Mouse (Mus musculus) forebrain, embryonic 11.5 days (tissue): ENCODE data around the gene Stpg1. TPM values are rescaled to one million over a fixed set of nuclear protein-coding genes. Genes with fewer than 3 reads are reported as not detected.

Source experiments
- ATAC-seq: fragments of 200-750 bp; cut with Nextera tagmentation; replicated peaks from 2 replicates; pipeline ENCODE4 v1.8.0; 2017; ENCODE audit warnings: moderate TSS enrichment; ENCODE audit not compliant: low FRiP score
- DNase-seq: peaks from one replicate; pipeline ENCODE4 v3.0.0-alpha.2; 2017; ENCODE audit warnings: low spot score
- H3K27ac ChIP-seq: fragments of 300-500 bp; sonication (generic); 2 replicates; pipeline ENCODE4 v1.5.1; 2014; ENCODE audit warnings: low read depth, low read length
- H3K27me3 ChIP-seq: fragments of 300-500 bp; sonication (generic); 2 replicates; pipeline ENCODE4 v1.6.1; 2014; ENCODE audit warnings: mild to moderate bottlenecking, low read length, mixed read lengths; ENCODE audit not compliant: control insufficient read depth, insufficient read depth
- H3K36me3 ChIP-seq: fragments of 300-500 bp; sonication (generic); 2 replicates; pipeline ENCODE4 v1.6.1; 2014; ENCODE audit warnings: mild to moderate bottlenecking, low read length, moderate library complexity, mixed read lengths; ENCODE audit not compliant: control insufficient read depth, insufficient read depth
- H3K4me1 ChIP-seq: fragments of 300-500 bp; sonication (generic); replicated peaks from 2 replicates; pipeline ENCODE4 v1.6.1; 2014; ENCODE audit warnings: low read length, mixed read lengths; ENCODE audit not compliant: control insufficient read depth, insufficient read depth
- H3K4me2 ChIP-seq: fragments of 300-500 bp; sonication (generic); 2 replicates; pipeline ENCODE4 v1.6.1; 2014; ENCODE audit warnings: low read depth, mild to moderate bottlenecking, low read length, moderate library complexity, mixed read lengths; ENCODE audit not compliant: severe bottlenecking
- H3K4me3 ChIP-seq: fragments of 300-500 bp; sonication (generic); 2 replicates; pipeline ENCODE4 v1.5.1; 2014; ENCODE audit warnings: low read depth, low read length
- H3K9ac ChIP-seq: fragments of 300-500 bp; sonication (generic); 2 replicates; pipeline ENCODE4 v1.6.1; 2014; ENCODE audit warnings: low read length
- H3K9me3 ChIP-seq: fragments of 300-500 bp; sonication (generic); 2 replicates; pipeline ENCODE4 v1.6.1; 2016; ENCODE audit warnings: low read length, mixed read lengths; ENCODE audit not compliant: control insufficient read depth
- WGBS: fragments of 180-500 bp; shearing (Covaris S2); extraction: QIAGEN DNeasy Blood & Tissue Kit; methylation state at CpG from one replicate; pipeline ENCODE4 v1.1.7; 2014; 5-methylcytosine and 5-hydroxymethylcytosine counted together
- polyA plus RNA-seq: library from polyadenylated mRNA; unstranded; fragments of >200 nt; fragmentation: Nextera tagmentation; extraction: Ambion mirVana; gene quantifications from 2 replicates; pipeline ENCODE4 v1.2.1, GENCODE M21; 2014

Gene Stpg1
- polyA plus RNA-seq, 1 experiment from 2014 or later: 0.35 TPM

DNA sequence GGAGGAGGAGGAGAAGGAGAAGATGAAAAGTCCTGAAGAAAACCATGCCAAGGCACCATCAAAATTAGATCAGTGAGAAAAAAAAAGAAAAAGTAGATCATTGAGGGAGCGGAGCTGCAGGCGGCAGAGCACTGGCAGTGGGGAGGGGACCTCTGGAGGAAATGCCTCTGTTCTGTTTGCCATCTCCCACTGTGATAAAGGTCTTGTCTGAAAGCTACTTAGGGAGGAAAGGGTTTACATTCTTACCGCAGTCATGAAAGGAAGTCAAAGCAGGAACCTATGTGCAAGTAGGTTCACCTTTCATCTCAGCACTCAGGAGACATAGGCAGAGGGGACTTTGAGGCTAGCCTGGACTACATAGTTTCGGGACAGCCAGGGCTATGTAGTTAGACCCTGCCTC, 7.0 kb downstream of the Stpg1 start:
- H3K4me3 ChIP-seq: no peak overlapping the region

DNA sequence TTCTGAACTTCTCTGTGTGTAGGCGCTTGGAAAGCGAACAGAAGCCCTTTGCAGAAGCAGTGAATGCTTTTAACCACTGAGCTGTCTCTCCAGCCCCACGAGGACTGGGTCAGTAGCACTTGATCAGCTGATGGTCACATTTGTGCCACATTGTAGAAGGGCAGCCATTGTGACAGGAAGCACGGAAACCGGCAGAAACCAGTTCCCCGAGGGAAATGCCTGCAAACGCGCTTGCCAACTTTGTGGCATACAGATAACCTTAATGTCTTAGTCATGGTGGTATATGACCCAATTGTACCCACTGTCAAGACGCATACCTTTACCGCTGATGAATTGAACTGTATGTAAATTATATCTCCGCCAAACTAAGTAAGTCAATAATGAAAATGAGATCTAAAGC, 11.2 kb downstream of the Stpg1 start:
- H3K4me1 ChIP-seq: peaks cover 3% of the 10 kb centered on the region; the same call in 1 of the 2 replicates
- ATAC-seq (no peak), DNase-seq (no peak)
- no peak overlapping the region for H3K9ac ChIP-seq
- 84% methylated on average over 11 of the region's 11 CpGs for WGBS
- H3K36me3 ChIP-seq: no peaks in the 10 kb centered on the region
- H3K4me2 ChIP-seq: no peak overlapping the region
- no peak overlapping the region for H3K4me3 ChIP-seq
- no peak overlapping the region for H3K27ac ChIP-seq
- no peaks in the 10 kb centered on the region for H3K27me3 ChIP-seq
- H3K9me3 ChIP-seq: no peaks in the 10 kb centered on the region; the same call in 1 of the 2 replicates

More for the DNA sequence above, 7.0 kb downstream of the Stpg1 start:
- 55% methylated on average over 4 of the region's 4 CpGs for WGBS
- Histone ChIP-seq H3K9me3 (no peaks in the 10 kb centered on the region; the same call in 1 of the 2 replicates), H3K36me3 (no peaks in the 10 kb centered on the region), H3K27me3 (no peaks in the 10 kb centered on the region), H3K4me1 (no peaks in the 10 kb centered on the region), H3K27ac (no peak overlapping the region), H3K9ac (no peak overlapping the region), H3K4me2 (no peak overlapping the region)
- DNase-seq: no peak
- ATAC-seq: no peak

DNA sequence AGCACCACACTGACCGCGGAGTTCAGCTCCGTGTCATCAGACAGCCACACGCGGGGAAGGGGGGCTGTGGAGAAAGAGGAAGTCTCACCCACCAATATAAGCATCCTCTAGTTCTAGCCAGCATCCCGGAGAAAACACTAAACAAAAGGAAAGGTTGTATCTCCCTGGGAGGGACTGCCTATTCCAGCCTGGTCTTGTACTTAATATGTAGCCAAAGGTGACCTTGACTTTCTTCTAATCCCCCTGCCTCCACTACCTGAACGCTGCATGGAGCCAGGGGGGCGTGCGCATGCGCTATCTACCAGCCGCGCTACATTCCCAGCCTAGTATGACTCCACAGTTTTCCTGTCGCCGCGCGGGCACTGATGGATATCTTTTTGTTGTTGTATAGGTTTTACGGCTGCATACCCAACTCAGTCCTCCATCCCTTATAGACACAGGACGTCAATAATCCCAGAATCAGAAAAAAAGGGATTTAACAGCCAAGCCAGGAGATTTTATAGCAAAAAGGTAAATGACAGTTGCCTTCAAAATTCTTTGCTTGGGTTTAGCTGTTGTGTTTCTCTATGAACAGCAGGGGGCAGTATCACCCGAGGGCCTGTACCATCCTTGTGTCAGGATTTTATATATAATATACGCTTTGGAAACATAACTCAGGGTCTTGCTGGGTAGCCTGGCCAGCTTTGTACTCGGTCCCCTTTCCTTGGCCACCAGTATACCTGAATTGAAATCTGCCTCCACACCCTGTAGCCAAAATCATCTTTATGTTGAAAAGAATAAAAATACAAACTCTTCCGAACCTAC, 13.2 kb downstream of the Stpg1 start:
- H3K9ac ChIP-seq: peak overlapping the region; percentile 29; the same call in 1 of the 2 replicates
- ATAC-seq: peak; percentile 61; the same call in 1 of the 2 replicates
- WGBS: 14% methylated on average over 22 of the region's 22 CpGs

DNA sequence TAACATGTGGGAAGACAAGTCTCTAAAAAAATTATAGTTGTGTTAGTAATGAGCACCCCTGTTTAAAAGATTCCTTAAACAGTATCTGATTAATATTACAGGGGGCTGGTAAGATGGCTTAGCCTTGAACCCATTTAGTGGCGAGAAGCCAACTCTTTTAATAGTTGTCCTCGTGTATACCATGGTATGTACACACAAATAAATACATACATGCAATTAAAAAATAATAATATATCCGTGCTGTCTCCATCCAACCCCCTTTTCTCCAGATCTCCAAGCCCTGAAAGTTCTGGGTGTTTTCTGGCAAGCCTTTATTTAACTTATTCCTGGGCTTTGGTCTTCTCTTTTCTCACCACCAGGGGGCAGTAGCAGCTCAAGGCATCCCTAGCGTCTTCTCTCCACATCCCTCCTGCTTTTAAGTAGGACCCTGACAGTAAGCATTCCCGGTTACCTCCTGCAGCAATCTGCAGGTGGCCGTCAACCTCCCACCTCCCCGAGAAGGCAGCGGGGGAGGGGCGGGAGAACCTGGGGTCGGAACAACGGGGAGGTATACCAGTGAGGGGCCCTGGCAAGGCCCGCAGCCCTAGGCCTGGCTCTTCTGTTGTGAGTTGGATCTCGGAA, 13.9 kb downstream of the Stpg1 start:
- Histone ChIP-seq H3K9me3 (no peaks in the 10 kb centered on the region), H3K27me3 (no peaks in the 10 kb centered on the region), H3K36me3 (no peaks in the 10 kb centered on the region), H3K4me3 (no peak overlapping the region), H3K27ac (no peak overlapping the region), H3K4me1 (peaks cover 4% of the 10 kb centered on the region; the same call in 1 of the 2 replicates), H3K4me2 (peak overlapping the region; percentile 49), H3K9ac (peak overlapping the region; percentile 35; the same call in 1 of the 2 replicates)
- 13% methylated on average over 13 of the region's 13 CpGs for WGBS
- ATAC-seq: 0 out of 2 replicates have a peak, but pooled peaks have one; percentile 18
- peak; percentile 85 for DNase-seq

More for the DNA sequence above, 13.2 kb downstream of the Stpg1 start:
- peak overlapping the region; percentile 46 for H3K4me2 ChIP-seq
- H3K36me3 ChIP-seq: no peaks in the 10 kb centered on the region
- H3K4me3 ChIP-seq: peak overlapping the region; percentile 17; the same call in 1 of the 2 replicates
- H3K9me3 ChIP-seq: no peaks in the 10 kb centered on the region
- DNase-seq: peak; percentile 81
- no peak overlapping the region for H3K27ac ChIP-seq
- peaks cover 4% of the 10 kb centered on the region; the same call in 1 of the 2 replicates for H3K4me1 ChIP-seq
- no peaks in the 10 kb centered on the region for H3K27me3 ChIP-seq

DNA sequence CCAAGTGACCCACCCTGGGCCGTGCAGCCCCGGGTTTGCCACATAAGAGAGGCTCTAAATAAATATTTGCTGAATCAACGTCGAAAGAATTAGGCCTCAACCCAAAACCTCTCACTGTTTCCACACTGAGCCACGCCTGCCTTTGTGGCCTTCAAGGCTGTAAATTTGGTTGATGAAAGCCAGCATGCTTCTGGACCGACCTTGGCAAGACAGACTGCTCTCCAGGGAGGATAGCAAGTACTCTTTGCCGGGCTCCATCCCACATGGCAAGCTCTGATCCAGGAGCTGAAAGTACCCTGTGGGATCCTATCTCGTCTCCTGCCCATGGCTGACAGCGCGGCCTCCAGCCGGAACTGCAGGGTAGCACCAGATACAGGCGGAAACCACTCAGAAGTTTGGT, 14.9 kb downstream of the Stpg1 start:
- no peaks in the 10 kb centered on the region for H3K36me3 ChIP-seq
- peaks cover 4% of the 10 kb centered on the region; the same call in 1 of the 2 replicates for H3K4me1 ChIP-seq
- H3K4me2 ChIP-seq: no peak overlapping the region
- DNase-seq (no peak), ATAC-seq (no peak)
- no peak overlapping the region for H3K27ac ChIP-seq
- WGBS: 67% methylated on average over 12 of the region's 12 CpGs
- no peaks in the 10 kb centered on the region for H3K27me3 ChIP-seq
- no peak overlapping the region for H3K9ac ChIP-seq
- no peak overlapping the region for H3K4me3 ChIP-seq
- H3K9me3 ChIP-seq: no peaks in the 10 kb centered on the region

DNA sequence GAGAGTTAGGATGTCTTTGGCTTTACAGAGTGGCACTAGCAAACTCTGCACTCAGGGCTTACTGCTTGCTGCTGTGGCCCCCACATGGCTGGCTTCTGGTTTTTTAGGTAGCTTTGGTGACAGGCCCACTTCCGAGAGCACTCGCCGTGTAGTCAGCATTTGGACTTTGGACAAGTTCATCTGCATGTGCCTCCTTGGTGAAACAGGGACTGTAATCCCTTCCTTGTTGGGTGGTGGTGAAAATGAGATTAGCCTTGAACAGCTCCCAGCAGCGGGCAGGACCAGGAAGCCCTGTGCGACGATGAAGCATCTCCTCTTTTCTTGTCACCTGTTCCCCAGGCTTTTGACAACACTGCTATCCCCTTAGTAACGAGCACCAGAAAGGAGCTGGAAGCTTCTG, 19.3 kb downstream of the Stpg1 start:
- no peak for DNase-seq
- Histone ChIP-seq H3K27me3 (no peaks in the 10 kb centered on the region), H3K36me3 (no peaks in the 10 kb centered on the region), H3K9me3 (no peaks in the 10 kb centered on the region), H3K27ac (no peak overlapping the region), H3K4me1 (0 out of 2 replicates have a peak, but pooled peaks cover 2% of the 10 kb centered on the region), H3K4me2 (no peak overlapping the region), H3K9ac (no peak overlapping the region), H3K4me3 (no peak overlapping the region)
- WGBS: 84% methylated on average over 7 of the region's 7 CpGs
- ATAC-seq: no peak

DNA sequence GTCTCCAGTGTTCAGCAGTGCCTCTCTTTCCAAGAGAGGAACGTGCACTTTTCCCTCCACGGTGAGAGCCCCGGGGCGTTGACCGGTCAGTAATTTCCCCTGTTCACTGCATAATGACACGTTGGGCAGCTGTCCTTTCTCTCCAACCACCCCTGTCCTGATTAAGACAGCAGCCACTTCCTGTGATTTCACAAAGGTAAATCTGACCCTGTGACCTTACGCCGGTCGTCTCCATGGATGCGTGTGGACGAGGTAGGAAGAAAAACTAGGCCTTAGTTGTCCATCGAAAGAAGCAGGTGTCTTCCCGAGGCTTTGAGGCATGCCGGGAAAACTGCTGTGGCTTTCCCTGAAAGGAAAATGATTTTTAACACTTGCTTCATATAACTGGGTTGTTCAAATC, 20.3 kb downstream of the Stpg1 start:
- 64% methylated on average over 14 of the region's 14 CpGs for WGBS
- no peak overlapping the region for H3K27ac ChIP-seq
- no peak overlapping the region for H3K4me2 ChIP-seq
- no peaks in the 10 kb centered on the region for H3K27me3 ChIP-seq
- no peaks in the 10 kb centered on the region for H3K9me3 ChIP-seq
- ATAC-seq (no peak), DNase-seq (no peak)
- no peak overlapping the region for H3K9ac ChIP-seq
- no peak overlapping the region for H3K4me3 ChIP-seq
- H3K4me1 ChIP-seq: 0 out of 2 replicates have a peak, but pooled peaks cover 2% of the 10 kb centered on the region
- H3K36me3 ChIP-seq: no peaks in the 10 kb centered on the region

DNA sequence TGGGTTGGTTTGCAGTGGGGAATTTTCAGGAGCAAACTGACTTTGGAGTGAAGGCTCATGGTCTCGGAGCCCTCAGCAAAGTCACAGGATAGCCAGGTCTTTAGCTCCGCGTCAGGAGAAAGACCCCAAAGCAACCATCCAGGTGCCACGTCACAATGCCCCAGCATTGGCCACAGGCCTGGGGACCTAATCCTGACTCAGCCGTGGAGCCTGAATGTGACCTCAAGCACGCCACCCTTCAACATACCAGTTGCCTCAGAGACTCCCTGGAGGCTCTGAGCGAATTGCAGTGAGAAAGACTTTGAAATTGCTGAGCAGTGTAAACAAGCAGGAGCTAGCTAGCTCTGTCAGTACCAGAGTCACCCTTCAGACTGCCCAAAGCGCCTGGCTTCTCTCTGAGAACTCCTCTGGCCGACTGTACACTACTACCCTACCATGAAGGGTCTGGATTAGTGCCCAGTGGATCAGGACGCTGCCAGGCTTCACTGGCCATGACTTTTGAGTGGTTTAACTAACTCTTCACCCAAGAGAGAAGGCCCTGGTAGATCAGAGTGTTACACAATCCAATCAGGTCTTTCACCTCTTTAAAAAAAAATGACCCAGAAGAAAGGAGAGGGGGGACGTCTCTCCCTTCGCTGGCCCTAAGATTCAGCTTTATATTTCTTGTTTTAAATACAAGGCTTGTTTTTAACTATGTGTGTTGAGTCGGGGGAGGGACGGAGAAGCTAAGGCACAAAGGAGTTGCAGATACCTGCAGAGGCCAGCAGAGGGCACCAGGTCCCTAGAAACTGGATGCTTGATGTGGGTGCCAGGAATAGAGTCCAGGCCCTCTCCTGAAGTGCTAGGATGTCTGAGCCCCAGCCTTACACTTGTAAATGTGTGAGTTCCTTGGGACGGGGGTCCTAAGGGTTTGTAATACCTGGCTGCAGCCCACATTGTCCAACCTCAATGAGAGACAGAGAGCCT, 22.0 kb downstream of the Stpg1 start:
- H3K4me2 ChIP-seq: no peak overlapping the region
- no peaks in the 10 kb centered on the region for H3K4me1 ChIP-seq
- no peaks in the 10 kb centered on the region for H3K27me3 ChIP-seq
- H3K4me3 ChIP-seq: no peak overlapping the region
- no peaks in the 10 kb centered on the region for H3K36me3 ChIP-seq
- 54% methylated on average over 15 of the region's 15 CpGs for WGBS
- no peak overlapping the region for H3K9ac ChIP-seq
- no peak overlapping the region for H3K27ac ChIP-seq
- DNase-seq (peak; percentile 76), ATAC-seq (no peak)
- H3K9me3 ChIP-seq: no peaks in the 10 kb centered on the region
